Mouse (Mus musculus) MEL (cell line): ENCODE results near the gene G0s2. TPM values are rescaled to one million over a fixed set of nuclear protein-coding genes. Genes with fewer than 3 reads are reported as not detected.

Source experiments
- DNase-seq: peaks from one replicate; pipeline ENCODE4 v3.0.0; 2011; ENCODE audit warnings: low read depth, low spot score
- H3K27ac ChIP-seq: 2 replicates; pipeline ENCODE4 v1.5.1; 2012; ENCODE audit warnings: low read depth, mild to moderate bottlenecking, control low read depth, low read length, moderate library complexity; ENCODE audit not compliant: control insufficient read depth
- H3K27me3 ChIP-seq, 2 experiments: fragments of 150-350 bp in 1 of 2; sonication (generic) in 1 of 2; 2 replicates each; pipeline ENCODE4 v1.6.1; 2012; ENCODE audit warnings: low read length in 2 of 2, mild to moderate bottlenecking in 2 of 2, improper control_type of control experiment in 1 of 2, moderate library complexity in 1 of 2; ENCODE audit not compliant: insufficient read depth in 2 of 2, control insufficient read depth in 1 of 2
- H3K36me3 ChIP-seq, 2 experiments: 2 replicates each; pipeline ENCODE4 v1.6.1; 2012 to 2014; ENCODE audit warnings: low read length in 2 of 2, improper control_type of control experiment in 1 of 2, inconsistent platforms in 1 of 2, mild to moderate bottlenecking in 1 of 2; ENCODE audit not compliant: insufficient read depth in 2 of 2, control insufficient read depth in 1 of 2
- H3K4me1 ChIP-seq, 2 experiments: fragments of 150-350 bp in 1 of 2; sonication (generic) in 1 of 2; 2 replicates each; pipeline ENCODE4 v1.6.1; 2012; ENCODE audit warnings: low read length in 2 of 2, improper control_type of control experiment in 1 of 2, mild to moderate bottlenecking in 1 of 2; ENCODE audit not compliant: insufficient read depth in 2 of 2, control insufficient read depth in 1 of 2
- H3K4me3 ChIP-seq, 2 experiments: fragments of 150-350 bp in 1 of 2; sonication (generic) in 1 of 2; 2 replicates each; pipeline ENCODE4 v1.5.1; 2012; ENCODE audit warnings: low read depth in 2 of 2, low read length in 2 of 2, mild to moderate bottlenecking in 2 of 2, moderate library complexity in 2 of 2, control low read depth in 1 of 2, improper control_type of control experiment in 1 of 2; ENCODE audit not compliant: control insufficient read depth in 1 of 2, insufficient read depth in 1 of 2
- H3K79me2 ChIP-seq: 2 replicates; pipeline ENCODE4 v1.6.1; 2012; ENCODE audit warnings: mild to moderate bottlenecking, low read length, moderate library complexity; ENCODE audit not compliant: control insufficient read depth, poor library complexity, insufficient read depth
- H3K9ac ChIP-seq: 2 replicates; pipeline ENCODE4 v1.6.1; 2012; ENCODE audit warnings: low read depth, mild to moderate bottlenecking, control low read depth, low read length, moderate library complexity; ENCODE audit not compliant: control insufficient read depth, poor library complexity, severe bottlenecking
- H3K9me3 ChIP-seq: fragments of 150-350 bp; sonication (generic); replicated peaks from 2 replicates; pipeline ENCODE4 v1.6.1; 2012; ENCODE audit warnings: mild to moderate bottlenecking, low read length, improper control_type of control experiment, moderate library complexity; ENCODE audit not compliant: insufficient read depth
- BHLHE40 ChIP-seq: IDR thresholded peaks from 2 replicates; pipeline ENCODE4 v1.6.1; 2012; ENCODE audit warnings: low read depth, mild to moderate bottlenecking, inconsistent platforms, low read length, improper control_type of control experiment, borderline replicate concordance
- CHD1 ChIP-seq: IDR thresholded peaks from 2 replicates; pipeline ENCODE4 v1.6.1; 2012; ENCODE audit warnings: low read depth, mild to moderate bottlenecking, inconsistent platforms, low read length, improper control_type of control experiment
- CHD2 ChIP-seq: IDR thresholded peaks from 2 replicates; pipeline ENCODE4 v1.6.1; 2011; ENCODE audit warnings: low read length, improper control_type of control experiment
- CTCF ChIP-seq, 3 experiments: IDR thresholded peaks in 2 of 3; conservative IDR thresholded peaks in 1 of 3; 2 replicates each; pipeline ENCODE4 v1.5.1; 2011 to 2012; ENCODE audit warnings: low read length in 3 of 3, low read depth in 2 of 3, mild to moderate bottlenecking in 2 of 3, improper control_type of control experiment in 1 of 3, inconsistent platforms in 1 of 3, mixed read lengths in 1 of 3, moderate library complexity in 1 of 3; ENCODE audit not compliant: control insufficient read depth in 1 of 3, insufficient read depth in 1 of 3, poor library complexity in 1 of 3, severe bottlenecking in 1 of 3
- E2F4 ChIP-seq: IDR thresholded peaks from 2 replicates; pipeline ENCODE4 v1.6.1; 2011; ENCODE audit warnings: low read depth, low read length, improper control_type of control experiment, borderline replicate concordance
- ELF1 ChIP-seq: IDR thresholded peaks from 2 replicates; pipeline ENCODE4 v1.6.1; 2014; ENCODE audit warnings: low read depth, mild to moderate bottlenecking, inconsistent platforms, low read length, improper control_type of control experiment, moderate library complexity
- EP300 ChIP-seq, 2 experiments: IDR thresholded peaks; 2 replicates each; pipeline ENCODE4 v1.6.1; 2011; ENCODE audit warnings: improper control_type of control experiment in 2 of 2, low read length in 2 of 2, low read depth in 1 of 2, mild to moderate bottlenecking in 1 of 2
- ETS1 ChIP-seq: IDR thresholded peaks from 2 replicates; pipeline ENCODE4 v1.6.1; 2012; ENCODE audit warnings: low read depth, mild to moderate bottlenecking, inconsistent platforms, low read length, improper control_type of control experiment, moderate library complexity
- GABPA ChIP-seq: IDR thresholded peaks from 2 replicates; pipeline ENCODE4 v1.6.1; 2012; ENCODE audit warnings: low read depth, mild to moderate bottlenecking, inconsistent platforms, low read length, improper control_type of control experiment, moderate library complexity
- GATA1 ChIP-seq: IDR thresholded peaks from 2 replicates; pipeline ENCODE4 v1.6.1; 2011; ENCODE audit warnings: low read depth, low read length, improper control_type of control experiment
- HCFC1 ChIP-seq: IDR thresholded peaks from 2 replicates; pipeline ENCODE4 v1.6.1; 2012; ENCODE audit warnings: low read depth, mild to moderate bottlenecking, inconsistent platforms, low read length, improper control_type of control experiment, moderate library complexity
- MAFK ChIP-seq: IDR thresholded peaks from 2 replicates; pipeline ENCODE4 v1.6.1; 2011; ENCODE audit warnings: low read depth, mild to moderate bottlenecking, low read length, improper control_type of control experiment, borderline replicate concordance
- MAX ChIP-seq: IDR thresholded peaks from 2 replicates; pipeline ENCODE4 v1.6.1; 2011; ENCODE audit warnings: low read length, improper control_type of control experiment
- MAZ ChIP-seq: IDR thresholded peaks from 2 replicates; pipeline ENCODE4 v1.6.1; 2012; ENCODE audit warnings: low read depth, mild to moderate bottlenecking, inconsistent platforms, low read length, improper control_type of control experiment
- MYB ChIP-seq: IDR thresholded peaks from 2 replicates; pipeline ENCODE4 v1.6.1; 2011; ENCODE audit warnings: mild to moderate bottlenecking, low read depth, low read length, improper control_type of control experiment
- MYC ChIP-seq: IDR thresholded peaks from 2 replicates; pipeline ENCODE4 v1.6.1; 2011; ENCODE audit warnings: low read depth, mild to moderate bottlenecking, low read length, improper control_type of control experiment, moderate library complexity
- NELFE ChIP-seq: IDR thresholded peaks from 2 replicates; pipeline ENCODE4 v1.6.1; 2011; ENCODE audit warnings: low read depth, low read length, improper control_type of control experiment
- NRF1 ChIP-seq: IDR thresholded peaks from 2 replicates; pipeline ENCODE4 v1.6.1; 2014; ENCODE audit warnings: low read depth, mild to moderate bottlenecking, inconsistent platforms, low read length, improper control_type of control experiment, moderate library complexity; ENCODE audit not compliant: poor library complexity, insufficient read depth, severe bottlenecking
- POLR2A ChIP-seq, 2 experiments: IDR thresholded peaks; 2 replicates each; pipeline ENCODE4 v1.6.1; 2011 to 2012; ENCODE audit warnings: low read length in 2 of 2, mild to moderate bottlenecking in 2 of 2, control low read depth in 1 of 2, improper control_type of control experiment in 1 of 2, low read depth in 1 of 2, moderate library complexity in 1 of 2; ENCODE audit not compliant: control insufficient read depth in 1 of 2, insufficient read depth in 1 of 2, poor library complexity in 1 of 2
- POLR2AphosphoS2 ChIP-seq: IDR thresholded peaks from 2 replicates; pipeline ENCODE4 v1.6.1; 2011; ENCODE audit warnings: low read length, improper control_type of control experiment
- POLR2AphosphoS5 ChIP-seq: IDR thresholded peaks from 2 replicates; pipeline ENCODE4 v1.6.1; 2012; ENCODE audit warnings: low read depth, borderline replicate concordance, mild to moderate bottlenecking, inconsistent platforms, low read length, moderate library complexity, mixed read lengths
- RAD21 ChIP-seq: IDR thresholded peaks from 2 replicates; pipeline ENCODE4 v1.6.1; 2011; ENCODE audit warnings: mild to moderate bottlenecking, low read depth, low read length, improper control_type of control experiment
- SIN3A ChIP-seq: IDR thresholded peaks from 2 replicates; pipeline ENCODE4 v1.6.1; 2012; ENCODE audit warnings: low read length, improper control_type of control experiment, inconsistent platforms
- TAL1 ChIP-seq: IDR thresholded peaks from 2 replicates; pipeline ENCODE4 v1.6.1; 2012; ENCODE audit warnings: mild to moderate bottlenecking, inconsistent platforms, low read length, moderate library complexity, mixed read lengths
- TCF12 ChIP-seq: IDR thresholded peaks from 2 replicates; pipeline ENCODE4 v1.6.1; 2014; ENCODE audit warnings: low read depth, mild to moderate bottlenecking, inconsistent platforms, low read length, improper control_type of control experiment, moderate library complexity
- USF1 ChIP-seq: IDR thresholded peaks from 2 replicates; pipeline ENCODE4 v1.6.1; 2014; ENCODE audit warnings: low read depth, mild to moderate bottlenecking, inconsistent platforms, low read length, improper control_type of control experiment, moderate library complexity
- USF2 ChIP-seq, 2 experiments: IDR thresholded peaks; 2 replicates each; pipeline ENCODE4 v1.6.1; 2011 to 2012; ENCODE audit warnings: improper control_type of control experiment in 2 of 2, low read length in 2 of 2, borderline replicate concordance in 1 of 2, inconsistent platforms in 1 of 2, low read depth in 1 of 2, mild to moderate bottlenecking in 1 of 2; ENCODE audit not compliant: insufficient read depth in 1 of 2
- ZMIZ1 ChIP-seq: IDR thresholded peaks from 2 replicates; pipeline ENCODE4 v1.6.1; 2012; ENCODE audit warnings: low read depth, mild to moderate bottlenecking, inconsistent platforms, low read length, improper control_type of control experiment, moderate library complexity
- ZNF384 ChIP-seq: IDR thresholded peaks from 2 replicates; pipeline ENCODE4 v1.6.1; 2012; ENCODE audit warnings: low read depth, mild to moderate bottlenecking, inconsistent platforms, low read length, improper control_type of control experiment
- polyA plus RNA-seq, 2 experiments: library from polyadenylated mRNA; stranded (reverse) in 1 of 2; unstranded in 1 of 2; fragments of >175 nt in 1 of 2; fragments of >200 nt in 1 of 2; gene quantifications; 2 replicates each; pipeline versions ENCODE4 v1.2.1 to v1.2.4; 2012; ENCODE audit warnings: low replicate concordance in 2 of 2, low read depth in 1 of 2; ENCODE audit not compliant: insufficient read length in 2 of 2, insufficient read depth in 1 of 2, missing spikeins in 1 of 2
- total RNA-seq: library from RNA; depleted of rRNA; stranded (reverse); fragments of 300-350 nt; gene quantifications from 2 replicates; pipeline ENCODE4 v1.2.3, GENCODE M21; 2012

The G0s2 gene
- total and polyA plus RNA-seq, 3 experiments = not detected

DNA sequence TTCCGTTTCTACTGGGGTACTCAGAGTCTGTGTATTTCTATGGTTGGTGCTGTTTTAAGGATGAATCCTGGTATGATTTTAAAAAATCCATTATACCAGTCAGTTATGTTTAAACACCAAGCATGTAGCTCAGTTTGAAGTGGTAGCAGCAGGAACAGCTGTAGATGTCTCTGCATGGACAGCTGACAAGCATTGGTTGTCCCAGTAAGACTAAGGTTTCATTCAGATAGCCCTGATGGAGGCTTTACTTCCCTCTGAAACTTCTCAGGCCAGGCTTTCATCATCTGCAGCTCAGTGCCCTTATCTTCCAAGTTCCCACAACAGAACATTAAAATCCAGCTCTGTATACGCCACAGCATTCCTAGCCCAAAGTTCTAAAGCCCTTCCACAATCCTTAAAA is 40.3 kb downstream of the G0s2 start:
- H3K27ac ChIP-seq = no peak overlapping the region
- H3K4me1 ChIP-seq = no peaks in the 10 kb centered on the region

GRCm38 (mm10) chr1:193230935-193231334 is 42.1 kb downstream of the G0s2 start:
- Histone ChIP-seq H3K27ac (no peak overlapping the region), H3K79me2 (no peaks in the 10 kb centered on the region), H3K27me3 (peaks cover 0 to 3% of the 10 kb centered on the region in 2 experiments; a peak in 1 of 4 replicates), H3K4me3 (no peak overlapping the region), H3K36me3 (no peaks in the 10 kb centered on the region), H3K9ac (no peak overlapping the region)
- DNase-seq = peak; percentile 62
- TF ChIP-seq MAFK (no peak), POLR2A (IDR thresholded peaks at IDR 0.05; ENCODE audit: control insufficient read depth in 1 of 2, insufficient read depth in 1 of 2, low read depth in 1 of 2, low read length in 2 of 2, poor library complexity in 1 of 2) (no peak), ELF1 (peak; percentile 58), USF2 (IDR thresholded peaks at IDR 0.05; ENCODE audit: borderline replicate concordance in 1 of 2, insufficient read depth in 1 of 2, low read depth in 1 of 2, low read length in 2 of 2) (no peak), HCFC1 (no peak), TAL1 (no peak), E2F4 (no peak), EP300 (IDR thresholded peaks at IDR 0.05; ENCODE audit: low read depth in 1 of 2, low read length in 2 of 2) (no peak), MAX (no peak), ZNF384 (no peak), NELFE (no peak), BHLHE40 (no peak), USF1 (no peak), TCF12 (no peak), GATA1 (0 out of 2 replicates have a peak, but pooled peaks have one; percentile 30), MYC (no peak), MYB (no peak), GABPA (no peak)
- TF ChIP-seq, all 39 proteins: peak for 2
- no peaks in the 10 kb centered on the region for H3K4me1 ChIP-seq
- H3K9me3 ChIP-seq = no peaks in the 10 kb centered on the region

More for the DNA sequence above, 40.3 kb downstream of the G0s2 start:
- no peak overlapping the region for H3K9ac ChIP-seq
- TF ChIP-seq MAZ = no peak
- TF ChIP-seq ZNF384 = no peak
- TF ChIP-seq EP300 (IDR thresholded peaks at IDR 0.05; ENCODE audit: low read depth in 1 of 2, low read length in 2 of 2) = no peak
- TF ChIP-seq MAX = no peak
- TF ChIP-seq SIN3A = no peak
- TF ChIP-seq E2F4 = no peak
- TF ChIP-seq MYC = no peak
- no peak for TF ChIP-seq ETS1
- no peak for TF ChIP-seq NRF1
- TF ChIP-seq CHD2 = no peak
- no peak for TF ChIP-seq TCF12
- no peak for TF ChIP-seq MYB
- no peak for TF ChIP-seq MAFK
- TF ChIP-seq CTCF (IDR thresholded peaks at IDR 0.05 in 2 of 3, conservative IDR thresholded peaks at IDR 0.05 in 1 of 3; ENCODE audit: control insufficient read depth in 1 of 3, insufficient read depth in 1 of 3, low read depth in 2 of 3, low read length in 3 of 3, poor library complexity in 1 of 3, severe bottlenecking in 1 of 3) = no peak
- no peak for TF ChIP-seq CHD1
- no peak for TF ChIP-seq POLR2AphosphoS2
- TF ChIP-seq RAD21 = no peak
- no peak for TF ChIP-seq ZMIZ1
- no peak for TF ChIP-seq POLR2A (IDR thresholded peaks at IDR 0.05; ENCODE audit: control insufficient read depth in 1 of 2, insufficient read depth in 1 of 2, low read depth in 1 of 2, low read length in 2 of 2, poor library complexity in 1 of 2)
- TF ChIP-seq POLR2AphosphoS5 = no peak
- DNase-seq = no peak
- peaks cover 0 to 3% of the 10 kb centered on the region in 2 experiments; a peak in 1 of 4 replicates for H3K27me3 ChIP-seq
- no peak overlapping the region for H3K4me3 ChIP-seq
- no peaks in the 10 kb centered on the region for H3K36me3 ChIP-seq
- H3K9me3 ChIP-seq = no peaks in the 10 kb centered on the region
- no peaks in the 10 kb centered on the region for H3K79me2 ChIP-seq
